Mouse (Mus musculus) layer of hippocampus, postnatal 10 days (tissue): ENCODE data around the gene Srl. TPM values are rescaled to one million over a fixed set of nuclear protein-coding genes. Genes with fewer than 3 reads are reported as not detected.

Source experiments
- DNase-seq, 2 experiments: peaks; one replicate each; pipeline ENCODE4 v3.0.0; 2021; ENCODE audit warnings: low spot score in 2 of 2
- total RNA-seq, 2 experiments: library from RNA; stranded (reverse); gene quantifications; 2 replicates each; pipeline ENCODE4 v1.2.3; 2021

Srl gene
- total RNA-seq, 2 experiments from 2014 or later: 25.4 to 25.7 TPM

- no peak for DNase-seq
These were observed 21.8 kb downstream of the Srl start for GRCm38 (mm10) chr16:4519825-4520224.

GRCm38 (mm10) chr16:4519157-4519556 is 22.5 kb downstream of the Srl start:
- DNase-seq: no peak

- DNase-seq: no peak
These were observed 23.7 kb downstream of the Srl start for GRCm38 (mm10) chr16:4517906-4518305.

- DNase-seq: no peak
These were observed 27.2 kb downstream of the Srl start for GRCm38 (mm10) chr16:4514383-4514782.

- peak; percentile 43 to 69 for DNase-seq
These were observed 28.8 kb downstream of the Srl start for GRCm38 (mm10) chr16:4512661-4513438.

GRCm38 (mm10) chr16:4511371-4511770 is 30.2 kb downstream of the Srl start:
- DNase-seq: no peak

GRCm38 (mm10) chr16:4506181-4506580 is 35.4 kb downstream of the Srl start:
- DNase-seq: no peak

- DNase-seq: no peak
These were observed 38.1 kb downstream of the Srl start for GRCm38 (mm10) chr16:4503495-4503894.

GRCm38 (mm10) chr16:4502568-4502967 is 39.0 kb downstream of the Srl start:
- no peak for DNase-seq

- DNase-seq: no peak
These were observed 39.9 kb downstream of the Srl start for GRCm38 (mm10) chr16:4501703-4502102.

- no peak for DNase-seq
These were observed 40.8 kb downstream of the Srl start for GRCm38 (mm10) chr16:4500598-4501385.

GRCm38 (mm10) chr16:4497762-4498607 is 43.6 kb downstream of the Srl start:
- DNase-seq: no peak

GRCm38 (mm10) chr16:4496470-4496869 is 45.1 kb downstream of the Srl start:
- DNase-seq: no peak

- DNase-seq: no peak
These were observed 45.8 kb downstream of the Srl start for GRCm38 (mm10) chr16:4495861-4496260.

- DNase-seq: no peak
These were observed 48.6 kb downstream of the Srl start for GRCm38 (mm10) chr16:4492777-4493563.

GRCm38 (mm10) chr16:4489114-4489624 is 52.4 kb downstream of the Srl start:
- DNase-seq: peak; percentile 96 to 98

- DNase-seq: peak in 1 of 2 experiments; percentile 42
These were observed 60.9 kb downstream of the Srl start for GRCm38 (mm10) chr16:4480616-4481265.

GRCm38 (mm10) chr16:4477591-4478215 is 63.9 kb downstream of the Srl start:
- DNase-seq: no peak
